Mouse (Mus musculus): ENCODE data around the gene Defb23. TPM values are rescaled to one million over a fixed set of nuclear protein-coding genes. Genes with fewer than 3 reads are reported as not detected.
"Not testable (repeated sequence)": the region's sequence is repeated elsewhere in the genome, so short reads cannot be mapped to it uniquely, and the experiment has no call there.

Defb23 gene
- polyA plus RNA-seq, 1 experiment from 2014 or later, result not detected

GRCm38 (mm10) chr2:152428481-152428880, 35.9 kb downstream of the Defb23 start:
- H3K4me3 ChIP-seq; H3K9ac ChIP-seq; ATAC-seq (ENCODE audit: low FRiP score); H3K27ac ChIP-seq; H3K27me3 ChIP-seq; H3K9me3 ChIP-seq; H3K36me3 ChIP-seq; H3K4me2 ChIP-seq: not testable (repeated sequence)
- WGBS, result 83% methylated on average over 2 of the region's 2 CpGs
- H3K4me1 ChIP-seq (replicated peaks), result peaks cover 11% of the 10 kb centered on the region

GRCm38 (mm10) chr2:152427493-152427892, 36.9 kb downstream of the Defb23 start:
- Histone ChIP-seq H3K27me3 (no peaks in the 10 kb centered on the region), H3K4me3 (no peak overlapping the region; the same call in 1 of the 2 replicates), H3K4me1 (replicated peaks) (peaks cover 11% of the 10 kb centered on the region), H3K27ac (no peak overlapping the region), H3K9ac (peak overlapping the region; percentile 55; the same call in 1 of the 2 replicates), H3K9me3 (no peaks in the 10 kb centered on the region), H3K36me3 (no peaks in the 10 kb centered on the region), H3K4me2 (peak overlapping the region; percentile 39)
- ATAC-seq (ENCODE audit: low FRiP score), result no peak
- 5% methylated on average over 12 of the region's 12 CpGs for WGBS

- no peaks in the 10 kb centered on the region for H3K36me3 ChIP-seq
- peak overlapping the region; percentile 96 for H3K27ac ChIP-seq
- H3K4me3 ChIP-seq, result peak overlapping the region; percentile 86
- WGBS, result 97% methylated on average over 3 of the region's 3 CpGs
- peaks cover 39% of the 10 kb centered on the region for H3K4me1 ChIP-seq (replicated peaks)
- no peaks in the 10 kb centered on the region for H3K9me3 ChIP-seq
- ATAC-seq (ENCODE audit: low FRiP score), result no peak
- H3K4me2 ChIP-seq, result peak overlapping the region; percentile 97
- H3K27me3 ChIP-seq, result no peaks in the 10 kb centered on the region
- H3K9ac ChIP-seq, result 0 out of 2 replicates have a peak overlapping the region, but pooled peaks have one; percentile 95
Observed at GRCm38 (mm10) chr2:152415786-152416185, 48.6 kb downstream of the Defb23 start.

- WGBS, result 37% methylated on average over 4 of the region's 4 CpGs
- ATAC-seq (ENCODE audit: low FRiP score), result no peak
Observed at GRCm38 (mm10) chr2:152415287-152415686, 49.1 kb downstream of the Defb23 start, which contains the start of gene 6820408C15Rik. Gene 6820408C15Rik (plus strand): TSS chr2:152415587.

GRCm38 (mm10) chr2:152414591-152415165, 49.7 kb downstream of the Defb23 start, which contains the start of gene Zcchc3:
Gene Zcchc3 (minus strand): TSS chr2:152415027.
- ATAC-seq (ENCODE audit: low FRiP score), result peak; percentile 75
- H3K4me3 ChIP-seq, result peak within 1 kb of the TSS; percentile 86
- H3K27me3 ChIP-seq, result no peaks in the 10 kb centered on the region
- H3K27ac ChIP-seq, result peak within 1 kb of the TSS; percentile 96
- no peaks in the 10 kb centered on the region for H3K36me3 ChIP-seq
- H3K9me3 ChIP-seq, result no peaks in the 10 kb centered on the region
- peak within 1 kb of the TSS; percentile 97 for H3K4me2 ChIP-seq
- under 1% methylated on average over 64 of the region's 65 CpGs for WGBS
- peak within 1 kb of the TSS; percentile 95 for H3K9ac ChIP-seq
- H3K4me1 ChIP-seq (replicated peaks), result peaks cover 50% of the 10 kb centered on the region

More at GRCm38 (mm10) chr2:152415287-152415686, 49.1 kb downstream of the Defb23 start, which contains the start of gene 6820408C15Rik:
- Histone ChIP-seq H3K4me2 (peak within 1 kb of the TSS; percentile 97), H3K27ac (peak within 1 kb of the TSS; percentile 96), H3K9ac (peak within 1 kb of the TSS; percentile 95), H3K9me3 (no peaks in the 10 kb centered on the region), H3K4me1 (replicated peaks) (peaks cover 44% of the 10 kb centered on the region), H3K36me3 (no peaks in the 10 kb centered on the region), H3K4me3 (peak within 1 kb of the TSS; percentile 86), H3K27me3 (no peaks in the 10 kb centered on the region)

- H3K9me3 ChIP-seq, result no peaks in the 10 kb centered on the region
- H3K36me3 ChIP-seq, result no peaks in the 10 kb centered on the region
- under 1% methylated on average over 86 of the region's 86 CpGs for WGBS
- peaks cover 55% of the 10 kb centered on the region for H3K4me1 ChIP-seq (replicated peaks)
- peak overlapping the region; percentile 86 for H3K4me3 ChIP-seq
- ATAC-seq (ENCODE audit: low FRiP score), result peak; percentile 19; the same call in 1 of the 2 replicates
- peak overlapping the region; percentile 96 for H3K27ac ChIP-seq
- peak overlapping the region; percentile 95 for H3K9ac ChIP-seq
- H3K27me3 ChIP-seq, result no peaks in the 10 kb centered on the region
- H3K4me2 ChIP-seq, result peak overlapping the region; percentile 97
Observed at GRCm38 (mm10) chr2:152413765-152414584, 50.4 kb downstream of the Defb23 start.

- Histone ChIP-seq H3K4me2 (peak overlapping the region; percentile 97), H3K9me3 (no peaks in the 10 kb centered on the region), H3K9ac (peak overlapping the region; percentile 95), H3K27ac (peak overlapping the region; percentile 96), H3K4me1 (replicated peaks) (peaks cover 55% of the 10 kb centered on the region), H3K27me3 (no peaks in the 10 kb centered on the region), H3K36me3 (no peaks in the 10 kb centered on the region), H3K4me3 (peak overlapping the region; percentile 86)
- WGBS, result under 1% methylated on average over 21 of the region's 21 CpGs
- ATAC-seq (ENCODE audit: low FRiP score), result no peak
Observed at GRCm38 (mm10) chr2:152413158-152413764, 51.2 kb downstream of the Defb23 start.

- no peaks in the 10 kb centered on the region for H3K27me3 ChIP-seq
- no peaks in the 10 kb centered on the region for H3K36me3 ChIP-seq
- H3K4me1 ChIP-seq (replicated peaks), result peaks cover 55% of the 10 kb centered on the region
- ATAC-seq (ENCODE audit: low FRiP score), result no peak
- H3K4me2 ChIP-seq, result peak overlapping the region; percentile 97
- H3K27ac ChIP-seq, result peak overlapping the region; percentile 96
- peak overlapping the region; percentile 86 for H3K4me3 ChIP-seq
- 4% methylated on average over 15 of the region's 15 CpGs for WGBS
- H3K9me3 ChIP-seq, result no peaks in the 10 kb centered on the region
- H3K9ac ChIP-seq, result peak overlapping the region; percentile 95
Observed at GRCm38 (mm10) chr2:152412526-152413157, 51.8 kb downstream of the Defb23 start.

- H3K4me2 ChIP-seq, result peak overlapping the region; percentile 97
- H3K27ac ChIP-seq, result peak overlapping the region; percentile 96
- no peaks in the 10 kb centered on the region for H3K36me3 ChIP-seq
- no peak for ATAC-seq (ENCODE audit: low FRiP score)
- H3K27me3 ChIP-seq, result no peaks in the 10 kb centered on the region
- peaks cover 58% of the 10 kb centered on the region for H3K4me1 ChIP-seq (replicated peaks)
- WGBS, result 10% methylated on average over 7 of the region's 7 CpGs
- peak overlapping the region; percentile 86 for H3K4me3 ChIP-seq
- no peaks in the 10 kb centered on the region for H3K9me3 ChIP-seq
- H3K9ac ChIP-seq, result peak overlapping the region; percentile 60
Observed at GRCm38 (mm10) chr2:152411471-152411870, 52.9 kb downstream of the Defb23 start.

- peak overlapping the region; percentile 96 for H3K27ac ChIP-seq
- no peaks in the 10 kb centered on the region for H3K9me3 ChIP-seq
- no peaks in the 10 kb centered on the region for H3K36me3 ChIP-seq
- ATAC-seq (ENCODE audit: low FRiP score), result peak; percentile 55
- H3K4me2 ChIP-seq, result peak overlapping the region; percentile 97
- H3K9ac ChIP-seq, result peak overlapping the region; percentile 60
- H3K4me1 ChIP-seq (replicated peaks), result peaks cover 62% of the 10 kb centered on the region
- WGBS, result 1% methylated on average over 15 of the region's 15 CpGs
- H3K27me3 ChIP-seq, result no peaks in the 10 kb centered on the region
- H3K4me3 ChIP-seq, result peak overlapping the region; percentile 86
Observed at GRCm38 (mm10) chr2:152410971-152411371, 53.4 kb downstream of the Defb23 start.

- Histone ChIP-seq H3K4me1 (replicated peaks) (peaks cover 64% of the 10 kb centered on the region), H3K27me3 (no peaks in the 10 kb centered on the region), H3K9me3 (no peaks in the 10 kb centered on the region), H3K27ac (peak overlapping the region; percentile 96; the same call in 1 of the 2 replicates), H3K36me3 (no peaks in the 10 kb centered on the region), H3K9ac (no peak overlapping the region), H3K4me3 (no peak overlapping the region), H3K4me2 (no peak overlapping the region)
- no peak for ATAC-seq (ENCODE audit: low FRiP score)
- 77% methylated on average over 6 of the region's 6 CpGs for WGBS
Observed at GRCm38 (mm10) chr2:152409781-152410180, 54.6 kb downstream of the Defb23 start.
